Mouse (Mus musculus) embryonic facial prominence, embryonic 14.5 days (tissue): ENCODE measurements around the gene Pfn1. TPM values are rescaled to one million over a fixed set of nuclear protein-coding genes. Genes with fewer than 3 reads are reported as not detected.

Source experiments
- ATAC-seq: fragments of 200-750 bp; cut with Nextera tagmentation; 2 replicates; pipeline ENCODE4 v1.8.0; 2017; ENCODE audit warnings: low read depth, moderate number of reproducible peaks, moderate TSS enrichment
- DNase-seq: peaks from one replicate; pipeline ENCODE4 v3.0.0-alpha.2; 2015; ENCODE audit warnings: low spot score
- H3K27ac ChIP-seq: fragments of 300-500 bp; sonication (generic); replicated peaks from 2 replicates; pipeline ENCODE4 v1.5.1; 2014; ENCODE audit warnings: low read depth, mild to moderate bottlenecking, low read length, moderate library complexity
- H3K27me3 ChIP-seq: fragments of 300-500 bp; sonication (generic); replicated peaks from 2 replicates; pipeline ENCODE4 v1.6.1; 2014; ENCODE audit warnings: low read length; ENCODE audit not compliant: control insufficient read depth, insufficient read depth
- H3K36me3 ChIP-seq: fragments of 300-500 bp; sonication (generic); 2 replicates; pipeline ENCODE4 v1.6.1; 2014; ENCODE audit warnings: low read length, mixed read lengths; ENCODE audit not compliant: control insufficient read depth, insufficient read depth
- H3K4me1 ChIP-seq: fragments of 300-500 bp; sonication (generic); 2 replicates; pipeline ENCODE4 v1.6.1; 2014; ENCODE audit warnings: antibody characterized with exemption, low read length; ENCODE audit not compliant: control insufficient read depth, insufficient read depth
- H3K4me2 ChIP-seq: fragments of 300-500 bp; sonication (generic); 2 replicates; pipeline ENCODE4 v1.6.1; 2014; ENCODE audit warnings: low read depth, mild to moderate bottlenecking, low read length, moderate library complexity, mixed read lengths
- H3K4me3 ChIP-seq: fragments of 300-500 bp; sonication (generic); 2 replicates; pipeline ENCODE4 v1.5.1; 2014; ENCODE audit warnings: low read depth, mild to moderate bottlenecking, low read length
- H3K9ac ChIP-seq: fragments of 300-500 bp; sonication (generic); 2 replicates; pipeline ENCODE4 v1.6.1; 2014; ENCODE audit warnings: low read depth, mild to moderate bottlenecking, low read length, moderate library complexity, mixed read lengths
- H3K9me3 ChIP-seq: fragments of 300-500 bp; sonication (generic); 2 replicates; pipeline ENCODE4 v1.6.1; 2016; ENCODE audit warnings: low read length; ENCODE audit not compliant: control insufficient read depth
- WGBS: fragments of 180-500 bp; shearing (Covaris S2); extraction: QIAGEN DNeasy Blood & Tissue Kit; methylation state at CpG from one replicate; pipeline ENCODE4 v1.1.7; 2014; 5-methylcytosine and 5-hydroxymethylcytosine counted together
- polyA plus RNA-seq: library from polyadenylated mRNA; unstranded; fragments of >200 nt; fragmentation: Nextera tagmentation; extraction: Ambion mirVana; gene quantifications from 2 replicates; pipeline ENCODE4 v1.2.1, GENCODE M21; 2014

The Pfn1 gene
- polyA plus RNA-seq, 1 experiment from 2014 or later = 1,605 TPM

GRCm38 (mm10) chr11:70648512-70648911 is 5.9 kb downstream of the Pfn1 start:
- DNase-seq = no peak
- peaks cover 69% of the 10 kb centered on the region for H3K36me3 ChIP-seq

GRCm38 (mm10) chr11:70647716-70648420 is 6.6 kb downstream of the Pfn1 start:
- peak overlapping the region; percentile 88 for H3K27ac ChIP-seq
- no peaks in the 10 kb centered on the region for H3K9me3 ChIP-seq
- whole genome bisulfite sequencing = 4% methylated on average over 24 of the region's 28 CpGs
- peak overlapping the region; percentile 74 for H3K9ac ChIP-seq
- peaks cover 71% of the 10 kb centered on the region for H3K36me3 ChIP-seq
- no peaks in the 10 kb centered on the region for H3K27me3 ChIP-seq
- peak overlapping the region; percentile 84 for H3K4me2 ChIP-seq
- peak overlapping the region; percentile 64 for H3K4me3 ChIP-seq
- ATAC-seq (no peak), DNase-seq (no peak)
- peaks cover 21% of the 10 kb centered on the region for H3K4me1 ChIP-seq

More at GRCm38 (mm10) chr11:70648512-70648911, 5.9 kb downstream of the Pfn1 start:
- Histone ChIP-seq H3K9ac (peak overlapping the region; percentile 74), H3K27ac (no peak overlapping the region), H3K9me3 (no peaks in the 10 kb centered on the region), H3K4me1 (peaks cover 21% of the 10 kb centered on the region), H3K27me3 (no peaks in the 10 kb centered on the region), H3K4me2 (peak overlapping the region; percentile 84), H3K4me3 (peak overlapping the region; percentile 64)
- 77% methylated on average over 4 of the region's 4 CpGs for WGBS
- ATAC-seq = no peak

DNA sequence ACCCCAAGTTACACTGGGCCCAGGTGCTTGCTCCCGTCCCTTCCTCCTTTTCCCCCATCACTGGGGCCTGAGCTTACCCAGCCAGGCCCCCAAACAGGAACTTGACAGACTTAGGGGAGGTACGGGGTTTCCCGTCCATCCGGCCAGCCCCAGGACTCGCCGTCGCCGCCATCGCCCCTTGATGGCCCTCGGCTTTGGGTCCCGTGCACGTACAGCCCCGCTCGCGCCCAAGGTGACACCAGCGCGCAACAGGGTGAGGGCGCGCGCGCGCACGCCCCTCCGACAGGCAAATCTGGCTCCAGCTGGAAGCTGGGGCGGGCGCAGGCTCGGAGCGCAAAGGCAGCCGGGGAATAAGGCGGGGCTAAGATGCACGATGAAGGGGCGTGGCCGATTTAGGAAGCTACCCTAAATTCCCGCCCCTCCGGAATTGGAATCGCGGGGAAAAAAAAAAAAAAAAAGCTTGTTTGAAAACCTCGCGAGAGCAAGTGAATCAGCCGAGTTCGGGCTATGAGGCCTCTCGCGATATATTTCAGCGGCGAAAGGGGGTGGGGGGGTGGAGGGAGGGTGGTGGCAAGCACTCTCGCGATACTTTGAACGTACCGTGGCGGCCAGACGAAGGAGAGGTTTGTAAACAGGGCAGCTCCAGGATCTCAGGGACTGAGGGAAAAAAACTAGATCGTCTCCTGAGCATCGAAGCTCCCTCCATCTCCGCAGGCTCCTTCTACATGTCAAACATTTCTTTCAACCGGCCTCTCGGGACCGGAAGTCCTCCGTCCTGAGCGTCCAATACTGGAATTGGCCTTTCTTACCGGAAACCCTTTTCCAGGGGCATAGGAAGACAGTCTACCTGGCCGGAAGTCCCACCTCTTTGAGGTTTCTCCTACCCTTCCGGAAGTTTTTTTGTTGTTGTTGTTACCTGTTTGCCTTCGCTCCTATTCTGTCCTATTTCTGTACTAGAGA is 7.5 kb downstream of the Pfn1 start, which contains the start of the genes Rnf167 and Slc25a11:
Gene Rnf167, plus strand, starts transcription at position 545 of the 960 bp plus-strand sequence.
Gene Slc25a11, minus strand, starts transcription at position 789 of the 960 bp plus-strand sequence.
- peak within 1 kb of the TSS; percentile 88 for H3K27ac ChIP-seq
- no peaks in the 10 kb centered on the region for H3K9me3 ChIP-seq
- peak within 1 kb of the TSS; percentile 87 for H3K9ac ChIP-seq
- peaks cover 64% of the 10 kb centered on the region for H3K36me3 ChIP-seq
- H3K4me3 ChIP-seq = peak within 1 kb of the TSS; percentile 64
- WGBS = under 1% methylated on average over 62 of the region's 63 CpGs
- peak; percentile 87 for ATAC-seq
- H3K4me1 ChIP-seq = peaks cover 13% of the 10 kb centered on the region
- peak; percentile 100 for DNase-seq
- H3K27me3 ChIP-seq = no peaks in the 10 kb centered on the region
- H3K4me2 ChIP-seq = peak within 1 kb of the TSS; percentile 84

- H3K4me1 ChIP-seq = peaks cover 10% of the 10 kb centered on the region
- peak overlapping the region; percentile 85; the same call in 1 of the 2 replicates for H3K27ac ChIP-seq
- peak overlapping the region; percentile 79 for H3K4me2 ChIP-seq
- DNase-seq (no peak), ATAC-seq (no peak)
- H3K36me3 ChIP-seq = peaks cover 56% of the 10 kb centered on the region
- peak overlapping the region; percentile 87 for H3K9ac ChIP-seq
- H3K27me3 ChIP-seq = no peaks in the 10 kb centered on the region
- peak overlapping the region; percentile 64 for H3K4me3 ChIP-seq
- no peaks in the 10 kb centered on the region for H3K9me3 ChIP-seq
- WGBS = 10% methylated on average over 3 of the region's 3 CpGs
These were observed 8.2 kb downstream of the Pfn1 start for GRCm38 (mm10) chr11:70646259-70646555.

DNA sequence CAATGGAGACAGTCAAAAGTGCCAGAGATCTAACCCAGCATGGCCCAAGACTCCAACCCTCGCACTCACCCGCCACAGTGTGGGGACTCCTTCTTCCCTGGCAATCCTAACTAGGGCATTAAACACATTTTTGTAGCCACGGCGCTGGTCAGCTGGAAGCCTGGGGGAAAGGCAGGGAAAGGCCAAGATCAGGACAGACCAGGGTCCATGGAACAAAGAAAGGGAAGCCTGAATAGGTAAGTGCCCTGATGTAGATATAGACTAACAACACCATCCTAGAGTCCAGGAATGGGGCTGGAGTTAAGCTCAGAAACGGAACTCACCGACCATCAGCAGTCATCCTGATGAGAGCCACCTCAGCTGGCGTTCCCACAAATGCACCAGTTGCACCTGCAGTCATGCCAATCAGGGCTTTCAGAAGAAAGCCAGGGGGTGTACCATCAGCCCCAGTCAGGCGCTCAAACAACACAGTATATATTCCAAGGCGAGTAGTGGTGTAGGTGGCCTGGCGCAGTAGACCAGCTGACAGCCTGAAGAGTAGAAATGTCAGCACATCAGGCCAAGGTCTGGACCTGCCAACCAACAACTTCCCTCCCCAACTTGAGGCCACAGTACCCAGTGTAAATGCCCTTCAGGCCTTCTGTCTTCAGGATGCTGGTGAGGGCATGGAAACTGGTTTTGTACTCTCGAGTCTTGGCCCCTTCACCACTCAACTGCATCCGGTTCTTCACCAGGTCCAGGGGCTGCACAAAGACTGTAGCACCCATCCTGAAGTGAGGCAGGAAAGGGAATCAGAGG is 8.8 kb downstream of the Pfn1 start:
- DNase-seq (no peak), ATAC-seq (no peak)
- H3K4me1 ChIP-seq = peaks cover 10% of the 10 kb centered on the region
- no peak overlapping the region; the same call in 1 of the 2 replicates for H3K27ac ChIP-seq
- no peaks in the 10 kb centered on the region for H3K9me3 ChIP-seq
- H3K9ac ChIP-seq = peak overlapping the region; percentile 87
- WGBS = 89% methylated on average over 12 of the region's 12 CpGs
- H3K4me3 ChIP-seq = peak overlapping the region; percentile 64
- H3K36me3 ChIP-seq = peaks cover 51% of the 10 kb centered on the region
- peak overlapping the region; percentile 79 for H3K4me2 ChIP-seq
- H3K27me3 ChIP-seq = no peaks in the 10 kb centered on the region

- H3K4me3 ChIP-seq = no peak overlapping the region
- peaks cover 10% of the 10 kb centered on the region for H3K4me1 ChIP-seq
- no peaks in the 10 kb centered on the region for H3K27me3 ChIP-seq
- DNase-seq (no peak), ATAC-seq (no peak)
- peaks cover 41% of the 10 kb centered on the region for H3K36me3 ChIP-seq
- H3K9ac ChIP-seq = no peak overlapping the region
- H3K9me3 ChIP-seq = no peaks in the 10 kb centered on the region
- no peak overlapping the region for H3K4me2 ChIP-seq
- H3K27ac ChIP-seq = no peak overlapping the region
- 93% methylated on average over 7 of the region's 8 CpGs for WGBS
These were observed 9.8 kb downstream of the Pfn1 start for GRCm38 (mm10) chr11:70644564-70645103.

- Histone ChIP-seq H3K27me3 (no peaks in the 10 kb centered on the region), H3K4me2 (no peak overlapping the region), H3K9ac (no peak overlapping the region), H3K4me1 (peaks cover 10% of the 10 kb centered on the region), H3K4me3 (no peak overlapping the region), H3K27ac (no peak overlapping the region), H3K36me3 (peaks cover 25% of the 10 kb centered on the region), H3K9me3 (no peaks in the 10 kb centered on the region)
- ATAC-seq (no peak), DNase-seq (no peak)
- 93% methylated on average over 6 of the region's 6 CpGs for whole genome bisulfite sequencing
These were observed 11.4 kb downstream of the Pfn1 start for GRCm38 (mm10) chr11:70643051-70643450.

DNA sequence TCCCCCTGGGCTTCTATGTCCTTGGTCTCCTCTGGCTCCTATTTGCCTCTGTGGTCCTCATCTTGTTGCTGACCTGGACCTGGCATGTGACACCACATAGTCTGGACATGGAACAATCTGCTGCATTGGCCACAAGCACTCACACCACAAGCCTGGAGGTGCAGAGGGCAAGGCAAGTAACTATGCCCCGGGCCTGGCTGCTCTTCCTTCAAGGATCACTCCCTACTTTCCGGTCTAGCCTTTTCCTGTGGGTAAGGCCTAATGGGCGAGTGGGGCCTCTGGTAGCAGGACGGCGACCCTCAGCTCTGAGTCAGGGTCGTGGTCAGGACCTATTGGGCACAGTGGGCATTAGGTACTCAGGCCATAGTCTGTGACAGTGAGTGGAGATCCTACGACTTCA is 13.2 kb downstream of the Pfn1 start:
- 84% methylated on average over 7 of the region's 7 CpGs for WGBS
- ATAC-seq (no peak), DNase-seq (no peak)
- H3K36me3 ChIP-seq = peaks cover 25% of the 10 kb centered on the region
- no peaks in the 10 kb centered on the region for H3K27me3 ChIP-seq
- no peaks in the 10 kb centered on the region for H3K9me3 ChIP-seq
- peaks cover 9% of the 10 kb centered on the region for H3K4me1 ChIP-seq
- no peak overlapping the region for H3K9ac ChIP-seq
- H3K4me2 ChIP-seq = no peak overlapping the region
- no peak overlapping the region for H3K27ac ChIP-seq
- H3K4me3 ChIP-seq = no peak overlapping the region
